Mouse (Mus musculus) MEL (cell line): ENCODE data around the gene Slfn9. TPM values are rescaled to one million over a fixed set of nuclear protein-coding genes. Genes with fewer than 3 reads are reported as not detected.
"Not testable (repeated sequence)": the region's sequence is repeated elsewhere in the genome, so short reads cannot be mapped to it uniquely, and the experiment has no call there.

ENCODE experiments used
- DNase-seq: peaks from one replicate; pipeline ENCODE4 v3.0.0; 2011; ENCODE audit warnings: low read depth, low spot score
- H3K27ac ChIP-seq: 2 replicates; pipeline ENCODE4 v1.5.1; 2012; ENCODE audit warnings: low read depth, mild to moderate bottlenecking, control low read depth, low read length, moderate library complexity; ENCODE audit not compliant: control insufficient read depth
- H3K27me3 ChIP-seq, 2 experiments: fragments of 150-350 bp in 1 of 2; sonication (generic) in 1 of 2; 2 replicates each; pipeline ENCODE4 v1.6.1; 2012; ENCODE audit warnings: low read length in 2 of 2, mild to moderate bottlenecking in 2 of 2, improper control_type of control experiment in 1 of 2, moderate library complexity in 1 of 2; ENCODE audit not compliant: insufficient read depth in 2 of 2, control insufficient read depth in 1 of 2
- H3K36me3 ChIP-seq, 2 experiments: 2 replicates each; pipeline ENCODE4 v1.6.1; 2012 to 2014; ENCODE audit warnings: low read length in 2 of 2, improper control_type of control experiment in 1 of 2, inconsistent platforms in 1 of 2, mild to moderate bottlenecking in 1 of 2; ENCODE audit not compliant: insufficient read depth in 2 of 2, control insufficient read depth in 1 of 2
- H3K4me1 ChIP-seq, 2 experiments: fragments of 150-350 bp in 1 of 2; sonication (generic) in 1 of 2; 2 replicates each; pipeline ENCODE4 v1.6.1; 2012; ENCODE audit warnings: low read length in 2 of 2, improper control_type of control experiment in 1 of 2, mild to moderate bottlenecking in 1 of 2; ENCODE audit not compliant: insufficient read depth in 2 of 2, control insufficient read depth in 1 of 2
- H3K4me3 ChIP-seq, 2 experiments: fragments of 150-350 bp in 1 of 2; sonication (generic) in 1 of 2; 2 replicates each; pipeline ENCODE4 v1.5.1; 2012; ENCODE audit warnings: low read depth in 2 of 2, low read length in 2 of 2, mild to moderate bottlenecking in 2 of 2, moderate library complexity in 2 of 2, control low read depth in 1 of 2, improper control_type of control experiment in 1 of 2; ENCODE audit not compliant: control insufficient read depth in 1 of 2, insufficient read depth in 1 of 2
- H3K79me2 ChIP-seq: 2 replicates; pipeline ENCODE4 v1.6.1; 2012; ENCODE audit warnings: mild to moderate bottlenecking, low read length, moderate library complexity; ENCODE audit not compliant: control insufficient read depth, poor library complexity, insufficient read depth
- H3K9ac ChIP-seq: 2 replicates; pipeline ENCODE4 v1.6.1; 2012; ENCODE audit warnings: low read depth, mild to moderate bottlenecking, control low read depth, low read length, moderate library complexity; ENCODE audit not compliant: control insufficient read depth, poor library complexity, severe bottlenecking
- H3K9me3 ChIP-seq: fragments of 150-350 bp; sonication (generic); replicated peaks from 2 replicates; pipeline ENCODE4 v1.6.1; 2012; ENCODE audit warnings: mild to moderate bottlenecking, low read length, improper control_type of control experiment, moderate library complexity; ENCODE audit not compliant: insufficient read depth
- CHD1 ChIP-seq: IDR thresholded peaks from 2 replicates; pipeline ENCODE4 v1.6.1; 2012; ENCODE audit warnings: low read depth, mild to moderate bottlenecking, inconsistent platforms, low read length, improper control_type of control experiment
- CHD2 ChIP-seq: IDR thresholded peaks from 2 replicates; pipeline ENCODE4 v1.6.1; 2011; ENCODE audit warnings: low read length, improper control_type of control experiment
- E2F4 ChIP-seq: IDR thresholded peaks from 2 replicates; pipeline ENCODE4 v1.6.1; 2011; ENCODE audit warnings: low read depth, low read length, improper control_type of control experiment, borderline replicate concordance
- ELF1 ChIP-seq: IDR thresholded peaks from 2 replicates; pipeline ENCODE4 v1.6.1; 2014; ENCODE audit warnings: low read depth, mild to moderate bottlenecking, inconsistent platforms, low read length, improper control_type of control experiment, moderate library complexity
- EP300 ChIP-seq, 2 experiments: IDR thresholded peaks; 2 replicates each; pipeline ENCODE4 v1.6.1; 2011; ENCODE audit warnings: improper control_type of control experiment in 2 of 2, low read length in 2 of 2, low read depth in 1 of 2, mild to moderate bottlenecking in 1 of 2
- GABPA ChIP-seq: IDR thresholded peaks from 2 replicates; pipeline ENCODE4 v1.6.1; 2012; ENCODE audit warnings: low read depth, mild to moderate bottlenecking, inconsistent platforms, low read length, improper control_type of control experiment, moderate library complexity
- HCFC1 ChIP-seq: IDR thresholded peaks from 2 replicates; pipeline ENCODE4 v1.6.1; 2012; ENCODE audit warnings: low read depth, mild to moderate bottlenecking, inconsistent platforms, low read length, improper control_type of control experiment, moderate library complexity
- KAT2A ChIP-seq: conservative IDR thresholded peaks from 2 replicates; pipeline ENCODE4 v1.6.1; 2012; ENCODE audit warnings: low read depth, low read length, improper control_type of control experiment, inconsistent platforms
- MAX ChIP-seq: IDR thresholded peaks from 2 replicates; pipeline ENCODE4 v1.6.1; 2011; ENCODE audit warnings: low read length, improper control_type of control experiment
- MAZ ChIP-seq: IDR thresholded peaks from 2 replicates; pipeline ENCODE4 v1.6.1; 2012; ENCODE audit warnings: low read depth, mild to moderate bottlenecking, inconsistent platforms, low read length, improper control_type of control experiment
- MEF2A ChIP-seq: IDR thresholded peaks from 2 replicates; pipeline ENCODE4 v1.6.1; 2014; ENCODE audit warnings: low read depth, mild to moderate bottlenecking, inconsistent platforms, low read length, improper control_type of control experiment; ENCODE audit not compliant: poor library complexity, insufficient replicate concordance, severe bottlenecking; ENCODE audit errors: extremely low read depth
- MXI1 ChIP-seq: IDR thresholded peaks from 2 replicates; pipeline ENCODE4 v1.6.1; 2011; ENCODE audit warnings: mild to moderate bottlenecking, low read depth, low read length, improper control_type of control experiment
- MYB ChIP-seq: IDR thresholded peaks from 2 replicates; pipeline ENCODE4 v1.6.1; 2011; ENCODE audit warnings: mild to moderate bottlenecking, low read depth, low read length, improper control_type of control experiment
- MYC ChIP-seq: IDR thresholded peaks from 2 replicates; pipeline ENCODE4 v1.6.1; 2011; ENCODE audit warnings: low read depth, mild to moderate bottlenecking, low read length, improper control_type of control experiment, moderate library complexity
- NELFE ChIP-seq: IDR thresholded peaks from 2 replicates; pipeline ENCODE4 v1.6.1; 2011; ENCODE audit warnings: low read depth, low read length, improper control_type of control experiment
- NRF1 ChIP-seq: IDR thresholded peaks from 2 replicates; pipeline ENCODE4 v1.6.1; 2014; ENCODE audit warnings: low read depth, mild to moderate bottlenecking, inconsistent platforms, low read length, improper control_type of control experiment, moderate library complexity; ENCODE audit not compliant: poor library complexity, insufficient read depth, severe bottlenecking
- POLR2AphosphoS2 ChIP-seq: IDR thresholded peaks from 2 replicates; pipeline ENCODE4 v1.6.1; 2011; ENCODE audit warnings: low read length, improper control_type of control experiment
- POLR2AphosphoS5 ChIP-seq: IDR thresholded peaks from 2 replicates; pipeline ENCODE4 v1.6.1; 2012; ENCODE audit warnings: low read depth, borderline replicate concordance, mild to moderate bottlenecking, inconsistent platforms, low read length, moderate library complexity, mixed read lengths
- RAD21 ChIP-seq: IDR thresholded peaks from 2 replicates; pipeline ENCODE4 v1.6.1; 2011; ENCODE audit warnings: mild to moderate bottlenecking, low read depth, low read length, improper control_type of control experiment
- SIN3A ChIP-seq: IDR thresholded peaks from 2 replicates; pipeline ENCODE4 v1.6.1; 2012; ENCODE audit warnings: low read length, improper control_type of control experiment, inconsistent platforms
- SMC3 ChIP-seq: IDR thresholded peaks from 2 replicates; pipeline ENCODE4 v1.6.1; 2011; ENCODE audit warnings: low read depth, low read length, improper control_type of control experiment
- TAL1 ChIP-seq: IDR thresholded peaks from 2 replicates; pipeline ENCODE4 v1.6.1; 2012; ENCODE audit warnings: mild to moderate bottlenecking, inconsistent platforms, low read length, moderate library complexity, mixed read lengths
- TBP ChIP-seq: IDR thresholded peaks from 2 replicates; pipeline ENCODE4 v1.8.0; 2011; ENCODE audit warnings: low read depth, low read length, improper control_type of control experiment
- UBTF ChIP-seq: IDR thresholded peaks from 2 replicates; pipeline ENCODE4 v1.6.1; 2012; ENCODE audit warnings: low read depth, mild to moderate bottlenecking, inconsistent platforms, low read length, improper control_type of control experiment, moderate library complexity, borderline replicate concordance; ENCODE audit not compliant: insufficient read depth
- USF1 ChIP-seq: IDR thresholded peaks from 2 replicates; pipeline ENCODE4 v1.6.1; 2014; ENCODE audit warnings: low read depth, mild to moderate bottlenecking, inconsistent platforms, low read length, improper control_type of control experiment, moderate library complexity
- ZC3H11A ChIP-seq: IDR thresholded peaks from 2 replicates; pipeline ENCODE4 v1.6.1; 2012; ENCODE audit warnings: low read depth, mild to moderate bottlenecking, inconsistent platforms, low read length, improper control_type of control experiment
- ZMIZ1 ChIP-seq: IDR thresholded peaks from 2 replicates; pipeline ENCODE4 v1.6.1; 2012; ENCODE audit warnings: low read depth, mild to moderate bottlenecking, inconsistent platforms, low read length, improper control_type of control experiment, moderate library complexity
- polyA plus RNA-seq, 2 experiments: library from polyadenylated mRNA; stranded (reverse) in 1 of 2; unstranded in 1 of 2; fragments of >175 nt in 1 of 2; fragments of >200 nt in 1 of 2; gene quantifications; 2 replicates each; pipeline versions ENCODE4 v1.2.1 to v1.2.4; 2012; ENCODE audit warnings: low replicate concordance in 2 of 2, low read depth in 1 of 2; ENCODE audit not compliant: insufficient read length in 2 of 2, insufficient read depth in 1 of 2, missing spikeins in 1 of 2
- total RNA-seq: library from RNA; depleted of rRNA; stranded (reverse); fragments of 300-350 nt; gene quantifications from 2 replicates; pipeline ENCODE4 v1.2.3, GENCODE M21; 2012

Slfn9 gene
- total and polyA plus RNA-seq, 3 experiments = 3.5 to 3.7 TPM; not detected in 1

GRCm38 (mm10) chr11:82943336-82943735 lies 48.3 kb downstream of the Slfn9 start:
- H3K4me1 ChIP-seq = no peaks in the 10 kb centered on the region
- H3K4me3 ChIP-seq = no peak overlapping the region
- DNase-seq = no peak
- H3K27me3 ChIP-seq = peaks cover 2 to 4% of the 10 kb centered on the region in 2 experiments; a peak in 3 of 4 replicates
- H3K36me3 ChIP-seq = no peaks in the 10 kb centered on the region
- no peak overlapping the region for H3K27ac ChIP-seq
- no peaks in the 10 kb centered on the region for H3K79me2 ChIP-seq
- no peak overlapping the region for H3K9ac ChIP-seq
- H3K9me3 ChIP-seq = no peaks in the 10 kb centered on the region
- TF ChIP-seq USF1 (no peak), MXI1 (no peak), MAX (no peak), KAT2A (no peak), E2F4 (no peak), SIN3A (no peak), POLR2AphosphoS2 (no peak), GABPA (no peak), HCFC1 (no peak), NRF1 (no peak), MYC (no peak), TAL1 (no peak), EP300 (IDR thresholded peaks at IDR 0.05; ENCODE audit: low read depth in 1 of 2, low read length in 2 of 2) (no peak), TBP (no peak), CHD2 (no peak), CHD1 (no peak), RAD21 (no peak), ZMIZ1 (no peak), SMC3 (no peak), ZC3H11A (no peak)

GRCm38 (mm10) chr11:82933186-82933585 lies 58.4 kb downstream of the Slfn9 start:
- TF ChIP-seq EP300 (IDR thresholded peaks at IDR 0.05; ENCODE audit: low read depth in 1 of 2, low read length in 2 of 2) = no peak
- no peak for TF ChIP-seq MAZ
- no peak for TF ChIP-seq MEF2A
- no peak for TF ChIP-seq MYB
- no peak for TF ChIP-seq POLR2AphosphoS5
- no peak for TF ChIP-seq CHD2
- TF ChIP-seq UBTF = no peak
- TF ChIP-seq RAD21 = no peak
- TF ChIP-seq NRF1 = no peak
- TF ChIP-seq ZMIZ1 = no peak
- TF ChIP-seq ELF1 = no peak
- no peak for TF ChIP-seq E2F4
- TF ChIP-seq USF1 = no peak
- no peak for TF ChIP-seq NELFE
- Histone ChIP-seq H3K9me3 (no peaks in the 10 kb centered on the region; the same call in 1 of the 2 replicates), H3K36me3 (no peaks in the 10 kb centered on the region), H3K9ac (no peak overlapping the region), H3K4me3 (no peak overlapping the region), H3K27me3 (peaks cover 0 to 4% of the 10 kb centered on the region in 2 experiments; a peak in 1 of 4 replicates), H3K79me2 (no peaks in the 10 kb centered on the region), H3K27ac (no peak overlapping the region), H3K4me1 (no peaks in the 10 kb centered on the region)
- DNase-seq = no peak

GRCm38 (mm10) chr11:82931671-82932450 lies 59.8 kb downstream of the Slfn9 start:
- not testable (repeated sequence) for H3K79me2 ChIP-seq, H3K4me1 ChIP-seq, DNase-seq, H3K27me3 ChIP-seq, H3K9me3 ChIP-seq, H3K4me3 ChIP-seq, H3K27ac ChIP-seq, H3K9ac ChIP-seq, H3K36me3 ChIP-seq
